Mouse (Mus musculus) gastrocnemius, adult 2 months (tissue): Measurements from ENCODE around the gene Ell2. TPM values are rescaled to one million over a fixed set of nuclear protein-coding genes. Genes with fewer than 3 reads are reported as not detected.

Source experiments
- DNase-seq: peaks from one replicate; pipeline ENCODE4 v3.0.0; 2022
- H3K27ac ChIP-seq: fragments of 200-600 bp; 2 replicates; pipeline ENCODE4 v1.8.1; 2022; ENCODE audit warnings: mild to moderate bottlenecking
- H3K4me3 ChIP-seq: fragments of 200-600 bp; 2 replicates; pipeline ENCODE4 v1.8.1; 2022; ENCODE audit warnings: mild to moderate bottlenecking, moderate library complexity
- CTCF ChIP-seq: fragments of 200-600 bp; IDR thresholded peaks from 2 replicates; pipeline ENCODE4 v1.8.1; 2022; ENCODE audit warnings: antibody characterized with exemption, mild to moderate bottlenecking, moderate library complexity
- intact Hi-C: fragments of 180-260 bp; cut with DNase I; formaldehyde crosslinking; loops from one replicate; pipeline ENCODE4 v1.15.1; 2025
- total RNA-seq, 2 experiments: library from RNA; stranded (reverse); gene quantifications; 2 replicates each; pipeline ENCODE4 v1.2.3; 2021

Gene Ell2
- total RNA-seq, 2 experiments from 2014 or later: 30.9 to 67.0 TPM

- no peak for TF ChIP-seq CTCF
- no peak overlapping the region for H3K4me3 ChIP-seq
- H3K27ac ChIP-seq: peak overlapping the region; percentile 1; the same call in 1 of the 2 replicates
- DNase-seq: no peak
- intact Hi-C loops: no loop called here
These were observed 56.2 kb downstream of the Ell2 start for GRCm38 (mm10) chr13:75762759-75763158.

GRCm38 (mm10) chr13:75763280-75763679 lies 56.7 kb downstream of the Ell2 start:
- Histone ChIP-seq H3K4me3 (no peak overlapping the region), H3K27ac (peak overlapping the region; percentile 31; the same call in 1 of the 2 replicates)
- intact Hi-C loops: no loop called here
- no peak for TF ChIP-seq CTCF
- DNase-seq: no peak

- no peak for DNase-seq
- intact Hi-C loops: no loop called here
- no peak overlapping the region for H3K4me3 ChIP-seq
- no peak for TF ChIP-seq CTCF
- H3K27ac ChIP-seq: no peak overlapping the region; the same call in 1 of the 2 replicates
These were observed 59.2 kb downstream of the Ell2 start for GRCm38 (mm10) chr13:75765742-75766141.

DNA sequence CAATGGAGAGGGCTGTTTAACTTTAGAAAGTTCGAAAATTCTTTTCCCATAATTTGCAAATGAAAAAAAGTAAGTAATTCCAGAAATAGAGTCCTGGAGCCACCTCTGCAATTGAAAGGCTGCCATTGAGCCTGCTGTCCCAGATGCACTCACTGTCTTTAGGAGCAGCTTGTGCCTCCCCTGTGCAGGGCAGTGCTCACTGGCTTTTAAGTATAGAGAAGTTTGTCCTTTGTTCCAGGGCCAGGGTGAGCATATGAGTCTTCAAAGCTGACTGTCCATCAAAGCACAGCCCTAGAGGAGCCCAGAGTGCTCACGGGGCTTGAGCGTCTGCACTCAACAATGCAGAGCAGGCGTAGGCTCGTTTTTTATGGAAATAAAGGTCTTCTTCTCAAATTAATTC lies 59.7 kb downstream of the Ell2 start:
- Histone ChIP-seq H3K4me3 (no peak overlapping the region), H3K27ac (no peak overlapping the region)
- DNase-seq: no peak
- no peak for TF ChIP-seq CTCF
- intact Hi-C loops: no loop called here

DNA sequence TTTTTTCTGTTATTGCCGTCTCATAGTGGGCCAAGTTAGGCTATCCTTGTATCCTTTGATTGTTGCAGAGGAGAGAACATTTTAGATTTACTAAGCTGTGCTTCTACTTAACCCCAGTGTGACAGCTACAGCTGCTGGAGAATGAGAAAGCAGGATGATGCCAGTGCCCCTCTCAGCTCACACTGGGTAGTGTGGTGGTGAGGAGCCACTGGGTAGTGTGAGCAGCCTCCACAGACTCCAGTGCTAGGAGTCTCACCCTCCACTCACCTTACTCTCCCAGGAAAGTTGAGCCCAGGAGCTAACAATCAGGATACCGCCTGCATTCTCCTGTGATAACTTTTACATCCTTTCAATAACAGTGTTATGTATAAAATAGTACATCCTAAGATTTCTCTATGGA lies 60.4 kb downstream of the Ell2 start:
- no peak for TF ChIP-seq CTCF
- Histone ChIP-seq H3K4me3 (no peak overlapping the region), H3K27ac (no peak overlapping the region; the same call in 1 of the 2 replicates)
- DNase-seq: no peak
- intact Hi-C loops: no loop called here

DNA sequence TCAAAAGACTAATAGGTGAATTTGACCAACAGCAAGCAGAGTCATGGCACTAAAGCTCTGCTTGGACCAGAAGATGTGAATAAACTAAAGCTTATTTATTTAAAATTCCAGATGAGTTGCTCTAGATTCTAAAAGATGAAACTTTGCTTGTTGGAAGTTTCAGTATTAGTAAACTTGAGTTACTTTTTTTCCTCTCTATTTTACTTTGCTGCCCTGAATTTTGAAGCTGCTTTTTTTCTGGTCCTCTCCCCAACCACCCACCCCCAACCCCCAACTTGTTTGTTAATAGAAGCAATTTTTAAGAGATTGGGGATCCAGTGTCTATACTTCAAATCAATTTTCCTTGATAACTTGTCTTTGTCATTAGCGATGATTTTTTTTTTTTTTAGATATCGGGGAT lies 64.2 kb downstream of the Ell2 start:
- peak overlapping the region; percentile 1; the same call in 1 of the 2 replicates for H3K27ac ChIP-seq
- no peak overlapping the region for H3K4me3 ChIP-seq
- no peak for DNase-seq
- intact Hi-C loops: no loop called here
- TF ChIP-seq CTCF: no peak

DNA sequence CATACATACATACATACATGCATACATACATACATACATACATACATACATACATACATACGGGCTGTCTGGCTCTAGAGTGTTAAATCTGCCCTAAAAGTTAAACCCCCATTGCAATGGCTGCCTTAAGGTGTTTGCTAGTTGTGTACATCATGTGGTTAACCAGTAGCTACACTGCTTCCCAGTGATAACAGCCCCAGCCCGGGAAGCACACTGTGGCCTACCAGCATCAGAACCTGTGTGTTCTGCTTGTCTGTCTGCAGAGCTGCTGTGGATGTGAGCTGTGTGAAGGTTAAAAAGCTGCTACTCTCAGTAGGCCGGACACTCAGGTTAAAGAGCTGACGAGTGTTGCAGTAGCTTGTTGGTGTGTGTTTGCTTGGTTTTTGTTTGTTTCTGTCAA lies 64.8 kb downstream of the Ell2 start:
- intact Hi-C loops: no loop called here
- no peak for TF ChIP-seq CTCF
- H3K4me3 ChIP-seq: no peak overlapping the region
- DNase-seq: peak; percentile 24
- H3K27ac ChIP-seq: peak overlapping the region; percentile 84

GRCm38 (mm10) chr13:75771984-75772730 lies 65.6 kb downstream of the Ell2 start:
- Histone ChIP-seq H3K4me3 (no peak overlapping the region), H3K27ac (peak overlapping the region; percentile 84)
- DNase-seq: peak; percentile 54
- intact Hi-C loops: no loop called here
- TF ChIP-seq CTCF: no peak

- Histone ChIP-seq H3K27ac (peak overlapping the region; percentile 79), H3K4me3 (no peak overlapping the region)
- DNase-seq: no peak
- no peak for TF ChIP-seq CTCF
- intact Hi-C loops: no loop called here
These were observed 69.4 kb downstream of the Ell2 start for GRCm38 (mm10) chr13:75775961-75776360.

- TF ChIP-seq CTCF: no peak
- Histone ChIP-seq H3K4me3 (no peak overlapping the region), H3K27ac (peak overlapping the region; percentile 79)
- peak; percentile 70 for DNase-seq
- intact Hi-C loops: no loop called here
These were observed 70.1 kb downstream of the Ell2 start for GRCm38 (mm10) chr13:75776692-75777091.

GRCm38 (mm10) chr13:75778156-75778555 lies 71.6 kb downstream of the Ell2 start:
- H3K27ac ChIP-seq: peak overlapping the region; percentile 79
- no peak for DNase-seq
- intact Hi-C loops: no loop called here
- no peak for TF ChIP-seq CTCF
- no peak overlapping the region for H3K4me3 ChIP-seq

- no peak for TF ChIP-seq CTCF
- no peak for DNase-seq
- Histone ChIP-seq H3K27ac (no peak overlapping the region), H3K4me3 (no peak overlapping the region)
- intact Hi-C loops: no loop called here
These were observed 72.6 kb downstream of the Ell2 start for GRCm38 (mm10) chr13:75779169-75779568.

DNA sequence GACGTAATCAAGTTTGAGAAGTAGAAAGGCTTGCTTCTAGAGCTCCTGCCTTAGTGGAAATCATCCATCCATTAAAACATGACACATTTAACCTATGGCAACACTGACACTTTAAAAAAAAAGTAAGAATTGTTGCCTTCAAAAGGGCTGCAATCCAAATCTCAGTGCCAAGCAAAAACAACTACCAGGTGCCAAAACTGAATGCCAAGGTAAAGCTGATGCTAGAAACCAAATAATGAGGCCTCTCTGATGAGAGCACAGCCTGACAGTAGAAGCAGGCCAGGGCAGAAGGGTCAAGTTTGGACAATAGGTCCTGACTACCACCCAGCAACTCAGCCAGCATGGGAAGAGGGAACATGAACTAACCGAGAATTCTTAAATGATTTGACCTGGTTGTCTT lies 73.5 kb downstream of the Ell2 start:
- TF ChIP-seq CTCF: no peak
- Histone ChIP-seq H3K4me3 (no peak overlapping the region), H3K27ac (no peak overlapping the region; the same call in 1 of the 2 replicates)
- no peak for DNase-seq
- intact Hi-C loops: no loop called here

DNA sequence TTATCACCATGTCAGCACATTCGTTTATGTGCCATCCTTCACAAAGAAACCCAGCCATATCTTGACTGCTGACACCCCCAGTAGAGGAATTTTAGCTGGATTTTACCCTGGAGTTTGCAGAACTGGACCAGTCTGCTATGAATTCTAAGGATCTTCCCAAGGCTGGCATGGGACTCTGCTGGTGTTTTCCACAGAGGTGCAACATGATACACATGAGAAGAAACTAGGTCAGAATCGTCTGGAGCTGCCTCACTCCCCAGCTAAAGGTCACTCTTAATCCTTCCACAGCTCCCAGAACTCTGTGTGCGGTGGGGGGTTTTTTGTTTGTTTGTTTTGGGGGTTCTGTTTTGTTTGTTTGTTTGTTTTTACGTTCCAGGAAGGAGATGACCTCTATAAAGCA lies 79.2 kb downstream of the Ell2 start:
- DNase-seq: peak; percentile 68
- peak overlapping the region; percentile 92 for H3K27ac ChIP-seq
- TF ChIP-seq CTCF: no peak
- peak overlapping the region; percentile 21 for H3K4me3 ChIP-seq
- intact Hi-C loops: no loop called here
